Mouse (Mus musculus) embryonic facial prominence, embryonic 10.5 days (tissue): ENCODE results near the gene Nrxn2. TPM values are rescaled to one million over a fixed set of nuclear protein-coding genes. Genes with fewer than 3 reads are reported as not detected.

Source experiments
- DNase-seq: peaks from one replicate; pipeline ENCODE4 v3.0.0-alpha.2; 2017; ENCODE audit warnings: low spot score
- H3K27ac ChIP-seq: fragments of 300-500 bp; sonication (generic); replicated peaks from 2 replicates; pipeline ENCODE4 v1.5.1; 2016; ENCODE audit warnings: mild to moderate bottlenecking
- H3K27me3 ChIP-seq: fragments of 300-500 bp; sonication (generic); replicated peaks from 2 replicates; pipeline ENCODE4 v1.6.1; 2016; ENCODE audit warnings: low read depth, mild to moderate bottlenecking; ENCODE audit not compliant: poor library complexity, severe bottlenecking
- H3K36me3 ChIP-seq: fragments of 300-500 bp; sonication (generic); replicated peaks from 2 replicates; pipeline ENCODE4 v1.6.1; 2016; ENCODE audit warnings: mild to moderate bottlenecking, moderate library complexity
- H3K4me1 ChIP-seq: fragments of 300-500 bp; sonication (generic); 2 replicates; pipeline ENCODE4 v1.6.1; 2016
- H3K4me3 ChIP-seq: fragments of 300-500 bp; sonication (generic); 2 replicates; pipeline ENCODE4 v1.5.1; 2016; ENCODE audit warnings: mild to moderate bottlenecking, moderate library complexity
- H3K9me3 ChIP-seq: fragments of 300-500 bp; sonication (generic); 2 replicates; pipeline ENCODE4 v1.6.1; 2016; ENCODE audit warnings: mild to moderate bottlenecking
- WGBS: fragments of 180-500 bp; shearing (Covaris S2); methylation state at CpG from one replicate; pipeline ENCODE4 v1.1.7; 2016; 5-methylcytosine and 5-hydroxymethylcytosine counted together
- polyA plus RNA-seq: library from polyadenylated mRNA; unstranded; fragments of >200 nt; fragmentation: Nextera tagmentation; extraction: Ambion mirVana; gene quantifications from 2 replicates; pipeline ENCODE4 v1.2.1, GENCODE M21; 2016

The Nrxn2 gene
- polyA plus RNA-seq, 1 experiment from 2014 or later: 1.9 TPM

- Histone ChIP-seq H3K4me3 (no peak overlapping the region), H3K36me3 (no peaks in the 10 kb centered on the region), H3K27me3 (peaks cover 19% of the 10 kb centered on the region), H3K4me1 (peaks cover 22% of the 10 kb centered on the region), H3K9me3 (no peaks in the 10 kb centered on the region), H3K27ac (0 out of 2 replicates have a peak overlapping the region, but pooled peaks have one; percentile 30)
- 81% methylated on average over 8 of the region's 8 CpGs for WGBS
- no peak for DNase-seq
Measured at GRCm38 (mm10) chr19:6408749-6409148, 9.8 kb upstream of the Nrxn2 start.

GRCm38 (mm10) chr19:6409176-6409575 is 9.4 kb upstream of the Nrxn2 start:
- Histone ChIP-seq H3K27me3 (peaks cover 15% of the 10 kb centered on the region), H3K36me3 (no peaks in the 10 kb centered on the region), H3K4me3 (no peak overlapping the region), H3K27ac (no peak overlapping the region), H3K4me1 (peaks cover 17% of the 10 kb centered on the region), H3K9me3 (no peaks in the 10 kb centered on the region)
- WGBS: 79% methylated on average over 5 of the region's 5 CpGs
- DNase-seq: no peak

- Histone ChIP-seq H3K9me3 (no peaks in the 10 kb centered on the region), H3K4me3 (no peak overlapping the region), H3K27me3 (peaks cover 11% of the 10 kb centered on the region), H3K36me3 (no peaks in the 10 kb centered on the region), H3K27ac (no peak overlapping the region), H3K4me1 (peaks cover 19% of the 10 kb centered on the region)
- WGBS: 77% methylated on average over 5 of the region's 5 CpGs
- DNase-seq: no peak
Measured at GRCm38 (mm10) chr19:6409936-6410335, 8.6 kb upstream of the Nrxn2 start.

- peaks cover 35% of the 10 kb centered on the region for H3K27me3 ChIP-seq
- H3K4me1 ChIP-seq: peaks cover 46% of the 10 kb centered on the region
- DNase-seq: no peak
- no peaks in the 10 kb centered on the region for H3K36me3 ChIP-seq
- H3K9me3 ChIP-seq: no peaks in the 10 kb centered on the region
- WGBS: 53% methylated on average over 14 of the region's 14 CpGs
- H3K27ac ChIP-seq: peak overlapping the region; percentile 44; the same call in 1 of the 2 replicates
- H3K4me3 ChIP-seq: no peak overlapping the region
Measured at GRCm38 (mm10) chr19:6412798-6413197, 5.7 kb upstream of the Nrxn2 start.

GRCm38 (mm10) chr19:6415454-6415853 is 3.1 kb upstream of the Nrxn2 start:
- Histone ChIP-seq H3K9me3 (no peaks in the 10 kb centered on the region), H3K4me1 (peaks cover 57% of the 10 kb centered on the region), H3K36me3 (no peaks in the 10 kb centered on the region), H3K27ac (peak overlapping the region; percentile 36), H3K27me3 (peaks cover 62% of the 10 kb centered on the region), H3K4me3 (no peak overlapping the region)
- no peak for DNase-seq
- 40% methylated on average over 6 of the region's 6 CpGs for WGBS

DNA sequence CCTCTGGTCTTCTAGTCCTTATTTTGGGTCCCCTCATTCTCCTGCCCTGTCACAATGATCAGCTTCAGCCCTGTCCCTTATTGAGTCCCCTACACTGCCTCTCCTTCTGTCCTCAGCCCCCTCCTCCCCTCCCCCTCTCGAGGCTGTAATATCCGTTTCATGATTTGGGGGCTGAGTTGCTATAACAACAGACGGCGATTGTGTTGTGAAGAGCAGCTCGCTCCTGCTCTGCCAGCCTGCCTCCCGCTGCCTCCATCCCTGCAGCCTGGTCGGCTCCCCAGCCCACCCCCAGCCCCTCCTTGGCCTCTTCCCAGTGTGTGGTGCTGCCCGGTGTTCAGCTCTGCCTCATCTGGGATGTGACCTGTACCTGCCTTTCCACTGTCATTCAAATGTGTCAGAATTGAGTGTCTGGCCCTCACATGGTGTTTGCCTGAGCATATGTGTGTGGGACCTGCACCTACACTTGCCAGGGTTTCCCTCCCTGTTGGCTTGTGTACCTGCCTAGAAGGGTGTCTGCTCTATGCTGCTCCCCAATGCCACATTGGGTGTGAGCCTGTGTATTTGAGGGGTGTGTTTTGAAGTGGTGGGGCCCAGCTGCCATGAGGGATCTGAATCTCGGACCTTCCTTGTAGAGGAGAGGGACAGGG is 2.3 kb upstream of the Nrxn2 start:
- Histone ChIP-seq H3K27ac (peak overlapping the region; percentile 57), H3K4me1 (peaks cover 57% of the 10 kb centered on the region), H3K4me3 (no peak overlapping the region), H3K9me3 (no peaks in the 10 kb centered on the region), H3K27me3 (peaks cover 70% of the 10 kb centered on the region), H3K36me3 (no peaks in the 10 kb centered on the region)
- WGBS: 6% methylated on average over 9 of the region's 9 CpGs
- peak; percentile 65 for DNase-seq

GRCm38 (mm10) chr19:6416894-6417761 is 1.4 kb upstream of the Nrxn2 start:
- Histone ChIP-seq H3K9me3 (no peaks in the 10 kb centered on the region), H3K4me3 (no peak overlapping the region), H3K36me3 (no peaks in the 10 kb centered on the region), H3K4me1 (peaks cover 57% of the 10 kb centered on the region), H3K27ac (no peak overlapping the region), H3K27me3 (peaks cover 78% of the 10 kb centered on the region)
- WGBS: 64% methylated on average over 12 of the region's 12 CpGs
- no peak for DNase-seq

DNA sequence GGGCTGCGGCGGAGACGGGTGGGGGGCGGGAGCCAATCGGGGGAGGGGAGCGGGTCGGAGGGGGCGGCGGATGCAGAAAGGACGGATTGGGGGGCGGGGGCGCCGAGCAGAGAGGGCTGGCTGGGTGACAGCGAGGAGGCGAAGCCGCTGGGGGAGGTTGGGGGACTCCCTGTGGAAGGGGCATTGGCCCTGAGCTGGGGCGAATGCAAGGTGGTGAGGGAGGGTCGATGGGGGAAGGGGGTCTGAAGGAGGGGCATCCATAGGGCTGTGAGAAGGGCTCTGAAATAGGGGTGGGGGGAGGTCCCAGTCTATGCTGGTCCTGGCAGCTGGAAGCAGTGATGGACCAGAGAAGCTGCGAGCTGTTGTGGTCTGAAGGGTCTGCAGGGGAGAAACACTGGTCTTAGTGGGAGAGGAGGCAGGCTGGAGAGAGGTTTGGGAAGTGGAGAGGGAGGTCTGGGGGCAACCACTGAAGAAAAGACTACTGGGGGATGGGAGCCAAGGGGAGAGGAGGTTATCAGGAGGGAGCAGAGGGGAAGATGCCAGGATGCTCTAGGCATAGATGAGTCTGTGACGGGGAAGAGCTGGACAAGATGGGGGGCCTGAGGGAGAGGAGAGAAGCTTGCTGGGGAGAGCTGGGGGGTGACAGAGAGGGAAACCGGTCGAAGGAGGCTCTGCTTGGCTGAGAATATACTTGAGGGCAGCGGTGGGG is 607 bp downstream of the Nrxn2 start:
- Histone ChIP-seq H3K27ac (peak overlapping the region; percentile 82), H3K4me3 (peak overlapping the region; percentile 68), H3K4me1 (peaks cover 52% of the 10 kb centered on the region), H3K9me3 (no peaks in the 10 kb centered on the region), H3K27me3 (peaks cover 95% of the 10 kb centered on the region), H3K36me3 (no peaks in the 10 kb centered on the region)
- WGBS: 9% methylated on average over 22 of the region's 23 CpGs
- DNase-seq: no peak

DNA sequence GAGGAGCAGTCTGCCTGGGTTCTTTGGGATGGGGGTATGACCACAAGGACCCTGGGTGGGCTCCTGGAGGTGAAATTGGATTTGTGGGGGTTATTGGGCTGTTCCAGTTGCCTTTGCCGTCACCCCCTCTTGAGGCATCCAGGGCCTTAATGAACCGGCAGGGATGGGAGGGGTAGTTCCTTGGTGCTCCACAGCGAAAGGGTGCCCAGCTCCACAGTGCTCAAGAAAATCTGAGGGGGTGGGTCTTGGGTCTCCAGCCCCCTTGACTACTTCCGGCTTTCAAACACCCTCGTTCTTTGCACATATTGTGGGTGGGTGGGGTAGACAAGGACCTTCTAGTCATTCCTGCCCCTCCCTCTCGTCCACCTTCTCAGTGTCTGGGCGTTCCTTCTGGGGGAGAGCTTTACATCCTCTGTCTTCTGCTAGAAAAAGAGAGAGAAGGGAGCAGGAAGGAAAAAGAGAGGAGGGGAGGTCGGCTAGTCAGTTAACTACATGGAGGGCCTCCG is 1.3 kb downstream of the Nrxn2 start:
- H3K4me3 ChIP-seq: peak overlapping the region; percentile 68; the same call in 1 of the 2 replicates

DNA sequence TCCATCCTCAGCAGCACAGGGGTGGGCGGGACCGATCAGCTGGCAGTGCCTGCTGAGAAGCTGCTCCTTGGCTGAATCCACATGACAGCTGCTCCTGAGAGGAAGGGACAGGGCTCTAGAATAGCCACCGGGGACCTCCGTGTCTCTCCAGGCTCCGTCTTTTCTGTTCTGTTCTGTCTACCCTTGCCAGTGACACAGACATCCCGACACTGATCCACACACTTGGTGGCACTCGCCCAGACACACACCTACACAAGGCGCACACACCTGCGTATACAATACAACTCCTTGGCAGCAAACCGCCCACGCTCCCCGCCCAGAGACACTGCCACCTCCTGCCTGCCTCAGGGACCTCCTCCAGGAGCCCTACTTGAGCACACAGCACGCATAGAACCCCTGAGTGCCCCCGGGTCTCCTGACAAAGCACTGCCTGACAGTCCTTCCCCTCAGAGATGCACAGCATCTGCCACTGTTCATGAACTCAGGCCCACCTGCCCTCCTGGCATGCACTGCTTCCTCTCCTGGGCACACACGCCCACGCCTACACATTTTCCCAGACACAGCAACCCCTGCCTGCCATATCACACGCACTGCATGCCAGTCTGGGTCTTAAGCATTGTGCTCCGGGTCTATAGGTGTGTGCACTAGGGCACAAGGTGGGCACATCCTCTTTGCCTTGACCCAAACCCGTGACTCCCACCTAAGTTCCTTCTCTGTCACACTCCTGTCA is 2.1 kb downstream of the Nrxn2 start:
- Histone ChIP-seq H3K4me3 (no peak overlapping the region), H3K9me3 (no peaks in the 10 kb centered on the region), H3K27ac (no peak overlapping the region), H3K36me3 (no peaks in the 10 kb centered on the region), H3K4me1 (peaks cover 44% of the 10 kb centered on the region), H3K27me3 (peaks cover 99% of the 10 kb centered on the region)
- WGBS: 57% methylated on average over 19 of the region's 19 CpGs
- no peak for DNase-seq

More for the DNA sequence above, 1.3 kb downstream of the Nrxn2 start:
- Histone ChIP-seq H3K4me1 (peaks cover 52% of the 10 kb centered on the region), H3K27me3 (peaks cover 99% of the 10 kb centered on the region), H3K27ac (no peak overlapping the region), H3K36me3 (no peaks in the 10 kb centered on the region), H3K9me3 (no peaks in the 10 kb centered on the region)
- 59% methylated on average over 9 of the region's 9 CpGs for WGBS
- DNase-seq: no peak

DNA sequence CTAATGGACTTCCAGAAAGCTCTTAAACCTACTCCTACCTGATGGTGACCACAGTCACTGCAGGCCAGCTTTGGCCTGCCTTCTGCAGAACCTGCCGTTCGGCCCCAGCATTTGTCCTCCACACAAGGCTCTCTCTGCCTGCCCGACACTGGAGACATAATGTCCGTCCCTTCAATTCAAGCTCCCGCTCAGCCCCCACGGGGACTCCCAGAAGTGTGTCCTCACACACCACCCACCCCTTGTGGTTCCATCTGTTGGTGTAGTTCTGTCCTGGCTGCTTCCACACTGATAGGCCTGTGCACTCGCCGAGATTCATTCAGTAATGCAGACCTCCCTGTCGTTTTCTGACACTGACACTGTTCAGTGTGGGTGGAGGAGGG is 2.7 kb downstream of the Nrxn2 start:
- H3K27me3 ChIP-seq: peaks cover 100% of the 10 kb centered on the region
- DNase-seq: no peak
- H3K4me1 ChIP-seq: peaks cover 39% of the 10 kb centered on the region
- 78% methylated on average over 9 of the region's 9 CpGs for WGBS
- no peak overlapping the region for H3K4me3 ChIP-seq
- H3K36me3 ChIP-seq: no peaks in the 10 kb centered on the region
- H3K9me3 ChIP-seq: no peaks in the 10 kb centered on the region
- no peak overlapping the region for H3K27ac ChIP-seq

GRCm38 (mm10) chr19:6422014-6422413 is 3.5 kb downstream of the Nrxn2 start:
- Histone ChIP-seq H3K36me3 (no peaks in the 10 kb centered on the region), H3K27ac (no peak overlapping the region), H3K4me3 (no peak overlapping the region), H3K9me3 (no peaks in the 10 kb centered on the region), H3K27me3 (peaks cover 100% of the 10 kb centered on the region), H3K4me1 (peaks cover 31% of the 10 kb centered on the region)
- no peak for DNase-seq
- 83% methylated on average over 7 of the region's 7 CpGs for WGBS
